Mouse (Mus musculus) kidney, postnatal 0 days (tissue): ENCODE results near the gene Gm49337. TPM values are rescaled to one million over a fixed set of nuclear protein-coding genes. Genes with fewer than 3 reads are reported as not detected.

Experiments
- ATAC-seq: fragments of 200-750 bp; cut with Nextera tagmentation; replicated peaks from 2 replicates; pipeline ENCODE4 v1.8.0; 2017; ENCODE audit warnings: low read depth, moderate number of reproducible peaks, moderate TSS enrichment, moderate library complexity; ENCODE audit not compliant: low FRiP score
- DNase-seq: peaks from one replicate; pipeline ENCODE4 v3.0.0-alpha.2; 2016; ENCODE audit warnings: low spot score
- H3K27ac ChIP-seq: fragments of 300-500 bp; sonication (generic); 2 replicates; pipeline ENCODE4 v1.5.1; 2014; ENCODE audit warnings: mild to moderate bottlenecking
- H3K27me3 ChIP-seq: fragments of 300-500 bp; sonication (generic); 2 replicates; pipeline ENCODE4 v1.6.1; 2014; ENCODE audit warnings: low read length, mixed read lengths; ENCODE audit not compliant: insufficient read depth
- H3K36me3 ChIP-seq: fragments of 300-500 bp; sonication (generic); 2 replicates; pipeline ENCODE4 v1.6.1; 2014; ENCODE audit warnings: low read length, mixed read lengths; ENCODE audit not compliant: insufficient read depth
- H3K4me1 ChIP-seq: fragments of 300-500 bp; sonication (generic); replicated peaks from 2 replicates; pipeline ENCODE4 v1.6.1; 2014; ENCODE audit warnings: antibody characterized with exemption, low read length, mixed read lengths; ENCODE audit not compliant: insufficient read depth
- H3K4me2 ChIP-seq: fragments of 300-500 bp; sonication (generic); 2 replicates; pipeline ENCODE4 v1.6.1; 2014; ENCODE audit warnings: mild to moderate bottlenecking, low read length, moderate library complexity, mixed read lengths
- H3K4me3 ChIP-seq: fragments of 300-500 bp; sonication (generic); replicated peaks from 2 replicates; pipeline ENCODE4 v1.5.1; 2014; ENCODE audit warnings: low read depth, low read length
- H3K9ac ChIP-seq: fragments of 300-500 bp; sonication (generic); 2 replicates; pipeline ENCODE4 v1.6.1; 2014; ENCODE audit warnings: low read depth, low read length
- H3K9me3 ChIP-seq: fragments of 300-500 bp; sonication (generic); replicated peaks from 2 replicates; pipeline ENCODE4 v1.6.1; 2016; ENCODE audit warnings: low read length, inconsistent platforms, mixed read lengths
- CTCF ChIP-seq: IDR thresholded peaks from 2 replicates; pipeline ENCODE4 v1.5.1; 2016; ENCODE audit warnings: antibody characterized with exemption, low read depth, mild to moderate bottlenecking, moderate library complexity
- polyA plus RNA-seq: library from polyadenylated mRNA; unstranded; fragments of >200 nt; fragmentation: Nextera tagmentation; extraction: Ambion mirVana; gene quantifications from 2 replicates; pipeline ENCODE4 v1.2.1, GENCODE M21; 2015

Gm49337 gene
- polyA plus RNA-seq, 1 experiment from 2014 or later = not detected

DNA sequence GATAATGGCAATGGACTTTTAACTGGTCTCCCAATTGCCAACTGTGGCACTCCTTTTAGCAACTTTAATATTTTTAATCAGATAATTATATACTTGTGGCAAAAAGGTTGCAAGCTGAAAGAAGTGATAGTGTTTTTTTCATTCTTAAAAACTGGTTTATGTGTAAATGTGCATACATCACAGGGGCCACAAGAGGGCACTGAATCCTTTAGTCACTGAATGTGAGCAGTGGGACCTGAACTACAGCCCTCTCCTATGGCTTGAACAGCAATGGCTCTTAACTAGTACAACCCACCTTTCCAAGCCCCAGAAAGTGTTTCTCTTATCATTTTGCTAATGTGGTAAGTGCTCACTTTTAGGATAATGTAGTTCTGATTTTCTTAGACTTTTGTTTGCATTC, 168.9 kb downstream of the Gm49337 start:
- no peak overlapping the region for H3K9ac ChIP-seq
- H3K4me1 ChIP-seq = no peaks in the 10 kb centered on the region; the same call in 1 of the 2 replicates
- DNase-seq (peak; percentile 84), ATAC-seq (no peak)
- no peaks in the 10 kb centered on the region for H3K27me3 ChIP-seq
- no peaks in the 10 kb centered on the region for H3K36me3 ChIP-seq
- H3K4me3 ChIP-seq = no peak overlapping the region
- H3K9me3 ChIP-seq = no peaks in the 10 kb centered on the region
- H3K4me2 ChIP-seq = no peak overlapping the region
- TF ChIP-seq CTCF = peak; percentile 89
- no peak overlapping the region for H3K27ac ChIP-seq

Other genes with a start within 250 kb of the Gm49337 start
- not detected in 2 replicates for gene Dmbx1, start 233.5 kb upstream of the Gm49337 start, polyA plus RNA-seq
- gene Faah, start 155.5 kb upstream of the Gm49337 start, polyA plus RNA-seq = 13.8 and 16.9 TPM in 2 replicates
- 18.7 and 22.2 TPM in 2 replicates for gene Nsun4, start 119.5 kb upstream of the Gm49337 start, polyA plus RNA-seq
- 825 and 954 TPM in 2 replicates for gene Uqcrh, start 98.3 kb upstream of the Gm49337 start, polyA plus RNA-seq
- 62.6 and 65.1 TPM in 2 replicates for gene Lrrc41, start 98.1 kb upstream of the Gm49337 start, polyA plus RNA-seq
- gene Rad54l, start 49.7 kb upstream of the Gm49337 start, polyA plus RNA-seq = 10.4 and 13.5 TPM in 2 replicates
- gene Pomgnt1, start 49.5 kb upstream of the Gm49337 start, polyA plus RNA-seq = 52.2 and 55.9 TPM in 2 replicates
- gene Lurap1, start 22.0 kb upstream of the Gm49337 start, polyA plus RNA-seq = 4.5 and 4.9 TPM in 2 replicates
- 16.5 and 20.0 TPM in 2 replicates for gene Tspan1, start 5.8 kb upstream of the Gm49337 start, polyA plus RNA-seq
- gene 1700042G07Rik, start within 50 bp of the Gm49337 start, polyA plus RNA-seq = not detected in 2 replicates
- gene Pik3r3, start 48.2 kb downstream of the Gm49337 start, polyA plus RNA-seq = 13.9 and 18.6 TPM in 2 replicates